Mouse (Mus musculus) lung, adult 10 weeks (tissue): ENCODE results near the gene St6gal1. TPM values are rescaled to one million over a fixed set of nuclear protein-coding genes. Genes with fewer than 3 reads are reported as not detected.

ENCODE experiments used
- polyA plus RNA-seq: library from polyadenylated mRNA; stranded (reverse); fragments of 350-450 nt; fragmentation: Illumina TruSeq; extraction: RNeasy Lipid Tissue Mini Kit (QIAGEN cat#74804); gene quantifications from one replicate; pipeline ENCODE4 v1.2.3, GENCODE M21; 2014; ENCODE audit warnings: low read depth, low replicate concordance; ENCODE audit not compliant: insufficient read depth

St6gal1 gene
- polyA plus RNA-seq: 18.6 TPM

DNA sequence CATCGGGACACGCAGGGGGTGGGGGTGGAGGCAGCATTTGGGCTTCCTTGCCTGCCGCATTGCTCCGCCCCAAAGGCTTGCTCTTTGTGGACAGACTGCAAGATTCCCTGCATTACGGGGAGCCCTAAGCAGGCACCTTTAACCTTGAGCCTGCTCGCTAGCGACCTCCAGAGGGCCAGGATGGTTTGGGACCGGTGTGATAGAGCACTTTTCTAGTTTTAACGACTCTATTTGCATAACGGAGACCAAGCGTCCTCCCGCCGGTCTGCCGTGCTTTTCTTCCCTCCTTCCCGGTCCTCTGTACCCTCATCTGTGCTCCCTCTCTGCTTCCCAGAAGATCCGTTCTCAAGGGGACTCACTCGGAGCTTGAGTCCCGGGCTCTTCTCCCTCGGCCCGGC is at the start of gene St6gal1:
Gene St6gal1 (plus strand): TSS at position 70 of the 398 bp plus-strand sequence.

Other genes with a start within 250 kb of the St6gal1 start
- 0.44 TPM for gene Kng2, start 195.3 kb upstream of the St6gal1 start, polyA plus RNA-seq
- not detected for gene Kng1, start 166.9 kb upstream of the St6gal1 start, polyA plus RNA-seq
- 435 TPM for gene Eif4a2, start 117.3 kb upstream of the St6gal1 start, polyA plus RNA-seq
- gene Rfc4, start 97.0 kb upstream of the St6gal1 start, polyA plus RNA-seq: 9.5 TPM
- gene Adipoq, start 78.2 kb upstream of the St6gal1 start, polyA plus RNA-seq: 96.8 TPM
- not detected for gene Rtp1, start 204.4 kb downstream of the St6gal1 start, polyA plus RNA-seq